Mouse (Mus musculus): ENCODE measurements around the gene Il5ra.

- TF ChIP-seq USF1 (IDR thresholded peaks at IDR 0.05; ENCODE audit: low read depth) (no peak), POLR2A (IDR thresholded peaks at IDR 0.05; ENCODE audit: insufficient read length, low read depth) (no peak), MAX (IDR thresholded peaks at IDR 0.05; ENCODE audit: low read depth) (no peak), E2F4 (IDR thresholded peaks at IDR 0.05; ENCODE audit: insufficient read depth) (no peak)
These were observed 1.6 kb downstream of the Il5ra start for GRCm38 (mm10) chr6:106747251-106747650.

All from myocyte (in vitro differentiated cells).